Mouse (Mus musculus) thymus, adult 2 months (tissue): ENCODE data around the gene Gcnt1. TPM values are rescaled to one million over a fixed set of nuclear protein-coding genes. Genes with fewer than 3 reads are reported as not detected.

ENCODE experiments used
- DNase-seq: peaks from one replicate; pipeline ENCODE4 v3.0.0; 2021
- H3K27ac ChIP-seq: fragments of 200-500 bp; 2 replicates; pipeline ENCODE4 v1.5.1; 2012; ENCODE audit warnings: low read length, control low read depth; ENCODE audit not compliant: control insufficient read depth, insufficient read depth
- H3K27me3 ChIP-seq: fragments of 200-500 bp; 2 replicates; pipeline ENCODE4 v1.6.1; 2012; ENCODE audit warnings: mild to moderate bottlenecking, low read length, moderate library complexity, mixed read lengths; ENCODE audit not compliant: control insufficient read depth, insufficient read depth
- H3K36me3 ChIP-seq: fragments of 200-500 bp; 2 replicates; pipeline ENCODE4 v1.6.1; 2012; ENCODE audit warnings: mild to moderate bottlenecking, low read length, moderate library complexity; ENCODE audit not compliant: control insufficient read depth, insufficient read depth
- H3K4me1 ChIP-seq: fragments of 200-500 bp; replicated peaks from 2 replicates; pipeline ENCODE4 v1.6.1; 2012; ENCODE audit warnings: low read length; ENCODE audit not compliant: control insufficient read depth, insufficient read depth
- H3K4me3 ChIP-seq: fragments of 200-500 bp; 2 replicates; pipeline ENCODE4 v1.5.1; 2012; ENCODE audit warnings: mild to moderate bottlenecking, low read length, control low read depth, moderate library complexity; ENCODE audit not compliant: control insufficient read depth, insufficient read depth
- CTCF ChIP-seq: fragments of 200-500 bp; IDR thresholded peaks from 2 replicates; pipeline ENCODE4 v1.5.1; 2012; ENCODE audit warnings: mild to moderate bottlenecking, control low read depth, low read length, moderate library complexity, borderline replicate concordance; ENCODE audit not compliant: control insufficient read depth, poor library complexity, insufficient read depth; ENCODE audit errors: extremely low read depth
- POLR2A ChIP-seq: fragments of 200-500 bp; IDR thresholded peaks from 2 replicates; pipeline ENCODE4 v1.6.1; 2012; ENCODE audit warnings: mild to moderate bottlenecking, low read length, control low read depth, moderate library complexity; ENCODE audit not compliant: control insufficient read depth, poor library complexity, insufficient read depth; ENCODE audit errors: extremely low read depth
- WGBS: fragments of 180-500 bp; shearing (Covaris S2); methylation state at CpG from one replicate; pipeline ENCODE4 v1.1.7; 2018; 5-methylcytosine and 5-hydroxymethylcytosine counted together
- polyA plus RNA-seq: library from polyadenylated mRNA; depleted of rRNA; stranded (reverse); fragments of >200 nt; gene quantifications from 2 replicates; pipeline ENCODE4 v1.2.3, GENCODE M21; 2012; rRNA removed

The Gcnt1 gene
- polyA plus RNA-seq, 1 experiment: 3.0 TPM

- whole genome bisulfite sequencing: 85% methylated on average over 7 of the region's 7 CpGs
- no peak overlapping the region for H3K4me3 ChIP-seq
- no peak for DNase-seq
- no peak for TF ChIP-seq CTCF
- no peak for TF ChIP-seq POLR2A
- H3K36me3 ChIP-seq: no peaks in the 10 kb centered on the region
- H3K27me3 ChIP-seq: no peaks in the 10 kb centered on the region
- no peak overlapping the region for H3K27ac ChIP-seq
- H3K4me1 ChIP-seq: no peaks in the 10 kb centered on the region
These were observed 86.6 kb downstream of the Gcnt1 start for GRCm38 (mm10) chr19:17286004-17286403.

- H3K36me3 ChIP-seq: no peaks in the 10 kb centered on the region
- no peak for TF ChIP-seq POLR2A
- no peak for TF ChIP-seq CTCF
- H3K4me1 ChIP-seq: no peaks in the 10 kb centered on the region
- no peak overlapping the region for H3K27ac ChIP-seq
- no peaks in the 10 kb centered on the region for H3K27me3 ChIP-seq
- DNase-seq: no peak
- H3K4me3 ChIP-seq: no peak overlapping the region
- 84% methylated on average over 3 of the region's 3 CpGs for WGBS
These were observed 89.3 kb downstream of the Gcnt1 start for GRCm38 (mm10) chr19:17283317-17283716.

GRCm38 (mm10) chr19:17278381-17279051, 94.1 kb downstream of the Gcnt1 start:
- Histone ChIP-seq H3K4me3 (no peak overlapping the region), H3K4me1 (no peaks in the 10 kb centered on the region), H3K36me3 (no peaks in the 10 kb centered on the region), H3K27me3 (no peaks in the 10 kb centered on the region), H3K27ac (no peak overlapping the region)
- WGBS: 55% methylated on average over 4 of the region's 4 CpGs
- TF ChIP-seq CTCF (no peak), POLR2A (no peak)
- DNase-seq: no peak

Other genes starting within 250 kb of the Gcnt1 start
- 39.8 and 58.4 TPM in 2 replicates for gene Rfk, start 21.2 kb upstream of the Gcnt1 start, polyA plus RNA-seq